ENCODE assay signal across 21 mouse cellular contexts in the genomic region with DNA sequence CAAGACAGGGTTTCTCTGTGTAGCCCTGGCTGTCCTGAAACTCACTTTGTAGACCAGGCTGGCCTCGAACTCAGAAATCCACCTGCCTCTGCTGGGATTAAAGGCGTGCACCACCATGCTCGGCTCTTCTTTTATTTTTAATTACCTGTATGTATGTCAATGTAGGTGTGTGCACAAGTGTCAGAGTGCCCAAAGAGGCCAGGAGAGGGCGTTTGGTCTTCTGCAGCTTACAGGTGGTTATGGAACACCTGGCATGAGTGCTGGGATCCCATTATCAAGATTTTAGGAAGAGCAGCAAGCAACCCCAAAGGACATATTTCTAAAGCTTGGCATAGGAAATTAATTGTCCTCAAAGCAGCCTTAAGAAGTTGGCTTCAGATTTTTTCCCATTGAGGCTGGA. TPM values are rescaled to one million over a fixed set of nuclear protein-coding genes. Genes with fewer than 3 reads are reported as not detected.
A peak's percentile ranks its signal among the peaks of the same experiment; 100 is the strongest.
DNase-seq lines count a peak whose midpoint lies in the region; ATAC-seq and TF ChIP-seq lines count a peak whose summit lies in the region.
"Had no signal": no experiment of that assay in that cellular context is flagged by ENCODE, and none has a peak within 500 bp of the region (broad histone marks: within the 10 kb centered on the region; RNA-seq: fewer than 3 reads in every experiment).

No protein-coding gene starts in this region.

- H3K9ac ChIP-seq in forebrain, embryonic 12.5 days, result no peak overlapping the region
- H3K9ac ChIP-seq in forebrain, embryonic 11.5 days (ENCODE audit: low read length), result no peak overlapping the region
- no peak overlapping the region for H3K9ac ChIP-seq in lung, embryonic 14.5 days
- H3K9ac ChIP-seq in midbrain, postnatal 0 days (replicated peaks; ENCODE audit: low read length, poor library complexity, severe bottlenecking), result no peak overlapping the region
- H3K9ac ChIP-seq: hindbrain, embryonic 13.5 days; limb, embryonic 15.5 days had no signal

- WGBS in forebrain, embryonic 12.5 days, result 68% methylated on average over 4 of the region's 4 CpGs
- 68% methylated on average over 4 of the region's 4 CpGs for WGBS in forebrain, embryonic 11.5 days
- 67% methylated on average over 4 of the region's 4 CpGs for WGBS in lung, embryonic 14.5 days
- 68% methylated on average over 4 of the region's 4 CpGs for WGBS in midbrain, postnatal 0 days

- H3K4me3 ChIP-seq in forebrain, embryonic 12.5 days (replicated peaks), result no peak overlapping the region
- no peak overlapping the region for H3K4me3 ChIP-seq in forebrain, embryonic 11.5 days (ENCODE audit: low read depth, low read length)
- H3K4me3 ChIP-seq in lung, embryonic 14.5 days (ENCODE audit: low read depth, low read length), result no peak overlapping the region
- no peak overlapping the region for H3K4me3 ChIP-seq in midbrain, postnatal 0 days (ENCODE audit: low read depth, low read length)
- H3K4me3 ChIP-seq: erythroblast, embryonic 14.5 days; hindbrain, embryonic 13.5 days; limb, embryonic 15.5 days had no signal

- ATAC-seq in forebrain, embryonic 12.5 days (ENCODE audit: low FRiP score), result no peak
- no peak for ATAC-seq in forebrain, embryonic 11.5 days (replicated peaks; ENCODE audit: low FRiP score)
- ATAC-seq in lung, embryonic 14.5 days (ENCODE audit: insufficient read depth), result no peak
- no peak for ATAC-seq in midbrain, postnatal 0 days (ENCODE audit: low FRiP score)

- no peaks in the 10 kb centered on the region; the same call in 1 of the 2 replicates for H3K36me3 ChIP-seq in forebrain, embryonic 12.5 days (replicated peaks)
- no peaks in the 10 kb centered on the region; the same call in 1 of the 2 replicates for H3K36me3 ChIP-seq in forebrain, embryonic 11.5 days (ENCODE audit: control insufficient read depth, insufficient read depth, low read length)
- peaks cover 13% of the 10 kb centered on the region for H3K36me3 ChIP-seq in lung, embryonic 14.5 days (ENCODE audit: insufficient read depth)
- no peaks in the 10 kb centered on the region for H3K36me3 ChIP-seq in midbrain, postnatal 0 days (ENCODE audit: insufficient read depth, low read length)
- H3K36me3 ChIP-seq: hindbrain, embryonic 13.5 days; limb, embryonic 15.5 days had no signal

- peaks cover 39% of the 10 kb centered on the region for H3K4me1 ChIP-seq in forebrain, embryonic 12.5 days
- H3K4me1 ChIP-seq in forebrain, embryonic 11.5 days (replicated peaks; ENCODE audit: control insufficient read depth, insufficient read depth, low read length), result peaks cover 7% of the 10 kb centered on the region; the same call in 1 of the 2 replicates
- 0 out of 2 replicates have a peak, but pooled peaks cover 2% of the 10 kb centered on the region for H3K4me1 ChIP-seq in lung, embryonic 14.5 days (ENCODE audit: insufficient read depth)
- H3K4me1 ChIP-seq in midbrain, postnatal 0 days (ENCODE audit: insufficient read depth, low read length), result 0 out of 2 replicates have a peak, but pooled peaks cover 3% of the 10 kb centered on the region

- no peak overlapping the region for H3K27ac ChIP-seq in forebrain, embryonic 12.5 days
- no peak overlapping the region for H3K27ac ChIP-seq in forebrain, embryonic 11.5 days (ENCODE audit: low read depth, low read length)
- no peak overlapping the region for H3K27ac ChIP-seq in lung, embryonic 14.5 days (ENCODE audit: low read depth)
- H3K27ac ChIP-seq in midbrain, postnatal 0 days (ENCODE audit: low read depth, low read length), result no peak overlapping the region
- H3K27ac ChIP-seq: heart, embryonic 10.5 days; hindbrain, embryonic 13.5 days; limb, embryonic 15.5 days had no signal

- no peaks in the 10 kb centered on the region for H3K27me3 ChIP-seq in forebrain, embryonic 12.5 days
- H3K27me3 ChIP-seq in forebrain, embryonic 11.5 days (ENCODE audit: control insufficient read depth, insufficient read depth, low read length), result no peaks in the 10 kb centered on the region
- H3K27me3 ChIP-seq in lung, embryonic 14.5 days (ENCODE audit: insufficient read depth, low read length), result no peaks in the 10 kb centered on the region
- no peaks in the 10 kb centered on the region for H3K27me3 ChIP-seq in midbrain, postnatal 0 days (ENCODE audit: insufficient read depth, low read length)
- H3K27me3 ChIP-seq: hindbrain, embryonic 13.5 days; limb, embryonic 15.5 days had no signal

- H3K9me3 ChIP-seq in forebrain, embryonic 12.5 days, result no peaks in the 10 kb centered on the region
- H3K9me3 ChIP-seq in forebrain, embryonic 11.5 days (ENCODE audit: control insufficient read depth, low read length), result no peaks in the 10 kb centered on the region
- no peaks in the 10 kb centered on the region for H3K9me3 ChIP-seq in lung, embryonic 14.5 days (ENCODE audit: low read depth, low read length)
- H3K9me3 ChIP-seq in midbrain, postnatal 0 days (ENCODE audit: low read length), result no peaks in the 10 kb centered on the region
- H3K9me3 ChIP-seq: heart, embryonic 10.5 days; hindbrain, embryonic 13.5 days; limb, embryonic 15.5 days had no signal

- H3K4me2 ChIP-seq in forebrain, embryonic 12.5 days, result peak overlapping the region; percentile 65; the same call in 1 of the 2 replicates
- H3K4me2 ChIP-seq in forebrain, embryonic 11.5 days (ENCODE audit: low read depth, low read length, severe bottlenecking), result no peak overlapping the region
- no peak overlapping the region for H3K4me2 ChIP-seq in lung, embryonic 14.5 days
- no peak overlapping the region for H3K4me2 ChIP-seq in midbrain, postnatal 0 days (ENCODE audit: low read depth, low read length, poor library complexity, severe bottlenecking)
- H3K4me2 ChIP-seq: limb, embryonic 15.5 days had no signal

- DNase-seq in forebrain, embryonic 11.5 days (ENCODE audit: low spot score), result no peak
- no peak for DNase-seq in lung, embryonic 14.5 days
- no peak for DNase-seq in lung, adult 18-20 months
- peak; percentile 64 for DNase-seq in ES-CJ7 (ENCODE audit: low read depth, low spot score)
- no peak for DNase-seq in midbrain, postnatal 0 days (ENCODE audit: low spot score)
- DNase-seq in frontal cortex, postnatal 36 days (ENCODE audit: low spot score in 2 of 2), result no peak
- DNase-seq in layer of hippocampus, adult 11-12 months (ENCODE audit: low spot score), result no peak
- DNase-seq: adrenal gland, adult 8-10 months; cerebellum, adult 11-12 months; gastrocnemius, postnatal 36 days; heart, postnatal 10 days; kidney, adult 8-10 months; kidney, postnatal 4 days; lung, adult 2 months; right cerebral cortex, postnatal 4 days; thymus, adult 18-20 months had no signal

- TF ChIP-seq CTCF in lung, embryonic 14.5 days (IDR thresholded peaks at IDR 0.05; ENCODE audit: low read depth), result peak; percentile 17; the same call in 1 of the 2 replicates
- peak; percentile 11; the same call in 1 of the 2 replicates for TF ChIP-seq CTCF in midbrain, postnatal 0 days (IDR thresholded peaks at IDR 0.05)

RNA-seq across cellular contexts. Expression of a gene that starts 3.9 kb away (rescaled TPM):
- 223 and 235 TPM in 2 replicates for polyA plus RNA-seq in forebrain, embryonic 12.5 days (2016; fragmentation: Nextera tagmentation; extraction: Ambion mirVana)
- 292 and 305 TPM in 2 replicates for polyA plus RNA-seq in forebrain, embryonic 11.5 days (2014; fragmentation: Nextera tagmentation; extraction: Ambion mirVana)
- polyA plus RNA-seq in lung, embryonic 14.5 days (2014; fragmentation: Nextera tagmentation; extraction: Ambion mirVana), result 150 and 151 TPM in 2 replicates
- 10.4 and 10.5 TPM in 2 replicates for total RNA-seq in midbrain, postnatal 0 days (2014; rRNA removed)
- 7.3 and 9.3 TPM in 2 replicates for polyA plus RNA-seq in midbrain, postnatal 0 days (2015; fragmentation: Nextera tagmentation; extraction: Ambion mirVana)

RNA-seq across cellular contexts. Expression of a gene that starts 46.4 kb away (rescaled TPM):
- polyA plus RNA-seq in forebrain, embryonic 12.5 days (2016; fragmentation: Nextera tagmentation; extraction: Ambion mirVana), result 20.7 and 22.4 TPM in 2 replicates
- polyA plus RNA-seq in forebrain, embryonic 11.5 days (2014; fragmentation: Nextera tagmentation; extraction: Ambion mirVana), result 14.1 and 15.8 TPM in 2 replicates
- polyA plus RNA-seq in lung, embryonic 14.5 days (2014; fragmentation: Nextera tagmentation; extraction: Ambion mirVana), result 10.4 and 11.2 TPM in 2 replicates
- total RNA-seq in midbrain, postnatal 0 days (2014; rRNA removed), result 13.6 and 18.0 TPM in 2 replicates
- 5.9 and 6.5 TPM in 2 replicates for polyA plus RNA-seq in midbrain, postnatal 0 days (2015; fragmentation: Nextera tagmentation; extraction: Ambion mirVana)

Comparison
In these comparisons a context has a peak if more than half of its experiments do, and no peak if none do; other contexts are left out.
1. RNA of a gene that starts 3.9 kb away (polyA plus RNA-seq): 292 to 305 TPM in forebrain, embryonic 11.5 days, 223 to 235 TPM in forebrain, embryonic 12.5 days and 150 to 151 TPM in lung, embryonic 14.5 days; 7.3 to 9.3 TPM in midbrain, postnatal 0 days; every median in the first group is over 10 times any median in the second.